Mouse (Mus musculus) adrenal gland, adult 8-10 months (tissue): ENCODE measurements around the gene Dennd1a. TPM values are rescaled to one million over a fixed set of nuclear protein-coding genes. Genes with fewer than 3 reads are reported as not detected.

Experiments used
- DNase-seq: peaks from one replicate; pipeline ENCODE4 v3.0.0; 2022
- total RNA-seq, 4 experiments: library from RNA; stranded (reverse); gene quantifications; 2 replicates each; pipeline ENCODE4 v1.2.4; 2022

Gene Dennd1a
- total RNA-seq, 4 experiments from 2014 or later = 27.9 to 41.0 (median 32.3) TPM

DNA sequence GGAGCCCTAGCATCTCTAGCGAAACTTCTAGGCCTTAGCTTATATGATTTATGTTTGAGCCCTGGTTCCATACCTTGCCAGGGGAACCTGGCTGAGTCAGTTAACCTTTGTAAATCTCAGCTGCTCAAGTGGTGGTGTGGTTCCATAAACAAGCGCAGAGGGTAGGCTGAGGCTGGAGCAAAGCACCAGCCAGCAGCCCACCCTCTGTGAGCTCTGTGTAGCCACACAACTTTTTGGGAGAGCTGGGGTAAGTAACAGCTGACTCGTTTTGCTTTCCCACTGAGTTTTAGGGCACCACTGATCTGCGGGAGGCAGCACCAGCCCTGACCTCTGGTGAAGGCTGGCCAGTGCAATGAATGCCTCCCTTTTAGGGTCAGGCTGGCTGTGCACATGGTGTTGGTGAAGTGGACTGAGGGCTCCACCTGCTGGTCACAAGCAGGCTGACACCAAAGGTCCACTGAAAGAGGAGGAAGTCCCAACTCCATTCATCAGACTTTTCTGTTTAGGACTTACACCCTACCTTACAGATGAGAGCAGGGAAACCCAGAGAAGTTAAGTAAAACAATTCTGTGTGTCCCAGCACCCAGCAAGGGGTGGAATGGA is 484.5 kb downstream of the Dennd1a start:
- peak; percentile 70 for DNase-seq

DNA sequence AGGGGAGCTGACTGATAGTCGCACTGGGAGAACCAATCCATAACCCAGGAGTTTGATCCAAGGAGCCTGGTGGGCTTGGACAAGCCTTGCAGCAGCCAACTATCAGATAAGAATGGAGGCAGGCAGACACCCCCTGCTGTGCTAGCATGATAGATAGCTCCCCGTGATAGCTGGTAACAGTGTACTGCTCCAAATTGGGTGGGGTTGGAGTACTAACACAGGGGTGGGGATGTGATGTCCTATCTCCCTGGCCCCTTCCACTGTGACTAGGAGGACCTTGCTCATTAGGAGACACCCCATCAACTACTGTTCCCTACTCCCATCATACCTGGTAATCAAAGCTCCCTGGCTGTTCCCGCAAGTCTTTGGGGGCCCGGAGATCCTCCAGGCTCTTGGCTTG is 485.5 kb downstream of the Dennd1a start:
- DNase-seq = no peak

DNA sequence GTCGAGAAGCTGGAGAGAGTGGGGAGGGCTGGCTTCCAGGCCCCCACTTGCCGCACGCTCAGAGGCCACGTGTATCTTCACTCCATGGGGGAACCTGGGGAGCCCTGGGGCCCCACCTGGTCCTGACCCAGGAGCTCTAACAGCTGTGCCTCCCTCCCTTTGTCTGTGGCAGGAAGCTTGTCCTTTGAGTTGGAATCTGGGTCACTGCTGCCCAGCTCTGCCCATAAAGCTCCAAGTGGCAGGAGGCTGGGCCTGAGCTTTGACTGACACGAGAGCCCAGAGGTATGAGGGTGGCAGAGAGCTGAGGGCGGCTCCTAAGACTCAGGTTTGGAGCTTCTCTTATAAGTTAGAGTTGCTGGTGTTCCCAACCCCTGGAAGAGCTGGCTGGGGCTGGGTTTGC is 488.1 kb downstream of the Dennd1a start:
- peak; percentile 32 for DNase-seq

DNA sequence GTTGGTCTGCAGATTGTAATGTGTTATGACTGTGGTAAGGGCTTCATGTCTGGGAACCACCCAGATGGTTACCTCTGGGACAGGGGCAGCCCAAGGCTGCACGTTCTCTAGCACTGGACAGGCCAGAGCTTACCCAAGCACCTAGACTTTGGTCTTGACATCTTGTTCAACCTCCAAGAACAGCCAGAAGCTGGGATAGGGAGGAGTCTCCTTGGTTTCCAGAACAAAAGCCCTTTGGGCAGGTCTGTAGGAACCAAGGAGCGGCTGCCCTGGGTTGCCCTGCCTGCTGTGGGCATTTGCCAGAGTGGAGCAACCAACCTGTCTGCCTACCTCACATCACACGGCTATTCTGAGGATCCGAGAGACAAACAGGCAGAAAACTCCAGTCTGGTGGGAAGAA is 490.1 kb downstream of the Dennd1a start:
- DNase-seq = no peak

DNA sequence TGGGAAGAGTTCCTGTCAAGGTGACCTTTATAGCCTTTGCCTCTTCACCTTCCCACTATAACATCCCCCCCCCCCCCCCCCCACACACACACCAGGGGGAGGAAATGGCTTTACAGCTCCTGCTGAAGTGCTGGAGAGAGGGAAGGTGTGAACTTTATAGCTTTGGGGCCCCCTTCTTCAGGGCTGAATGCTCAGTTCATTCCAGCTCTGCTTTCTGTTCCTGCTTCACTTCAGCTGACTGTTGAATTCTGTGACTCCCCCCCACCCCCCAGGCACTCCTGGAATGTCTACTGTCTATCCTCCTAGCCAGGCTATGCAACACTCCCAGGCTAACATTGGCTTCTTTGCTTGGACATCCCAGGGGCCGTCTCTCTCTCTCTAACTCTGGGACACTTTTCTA is 491.2 kb downstream of the Dennd1a start:
- no peak for DNase-seq

DNA sequence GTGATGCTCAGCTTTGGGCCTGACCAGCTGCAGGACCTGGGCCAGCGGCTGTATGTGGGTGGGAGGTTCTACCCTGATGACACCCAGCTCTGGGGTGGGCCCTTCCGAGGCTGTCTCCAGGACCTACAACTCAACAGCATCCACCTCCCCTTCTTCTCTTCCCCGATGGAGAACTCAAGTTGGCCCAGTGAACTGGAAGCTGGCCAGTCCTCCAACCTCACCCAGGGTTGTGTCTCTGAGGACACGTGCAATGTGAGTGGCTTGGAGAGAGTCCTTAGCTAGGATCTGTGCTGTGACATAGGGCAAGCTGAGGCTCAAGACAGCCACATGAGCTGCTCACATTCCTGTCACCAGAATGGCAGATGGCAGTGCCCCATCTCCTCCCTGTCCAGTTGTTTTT is 495.9 kb downstream of the Dennd1a start:
- no peak for DNase-seq

DNA sequence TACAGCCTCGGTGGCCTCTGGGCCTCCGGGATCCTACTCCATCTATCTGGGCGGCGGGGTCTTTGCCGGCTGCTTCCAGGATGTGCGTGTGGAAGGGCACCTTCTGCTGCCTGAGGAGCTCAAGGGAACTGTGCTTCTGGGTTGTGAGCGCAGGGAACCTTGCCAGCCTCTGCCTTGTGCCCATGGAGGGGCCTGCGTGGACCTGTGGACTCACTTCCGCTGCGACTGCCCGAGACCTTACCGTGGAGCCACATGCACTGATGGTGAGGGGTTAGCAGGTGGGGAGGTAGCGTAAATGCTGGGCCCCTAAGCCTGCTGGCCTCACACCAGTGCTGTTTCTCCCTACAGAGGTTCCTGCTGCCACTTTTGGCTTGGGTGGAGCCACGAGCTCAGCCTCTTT is 496.5 kb downstream of the Dennd1a start:
- DNase-seq = no peak

DNA sequence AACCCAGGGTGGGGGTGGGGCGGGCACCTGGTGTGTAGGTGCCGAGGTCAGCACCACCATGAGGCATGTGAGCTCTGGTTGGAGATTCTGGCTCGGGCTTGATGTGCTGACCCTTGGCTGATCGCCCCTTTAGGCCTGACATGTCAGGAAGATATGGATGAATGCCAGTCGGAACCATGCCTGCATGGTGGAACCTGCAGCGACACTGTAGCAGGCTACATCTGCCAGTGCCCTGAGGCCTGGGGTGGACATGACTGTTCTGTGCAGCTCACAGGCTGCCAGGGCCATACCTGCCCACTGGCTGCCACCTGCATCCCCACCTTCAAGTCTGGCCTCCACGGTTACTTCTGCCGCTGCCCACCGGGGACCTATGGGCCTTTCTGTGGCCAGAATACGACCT is 497.2 kb downstream of the Dennd1a start:
- DNase-seq = no peak

DNA sequence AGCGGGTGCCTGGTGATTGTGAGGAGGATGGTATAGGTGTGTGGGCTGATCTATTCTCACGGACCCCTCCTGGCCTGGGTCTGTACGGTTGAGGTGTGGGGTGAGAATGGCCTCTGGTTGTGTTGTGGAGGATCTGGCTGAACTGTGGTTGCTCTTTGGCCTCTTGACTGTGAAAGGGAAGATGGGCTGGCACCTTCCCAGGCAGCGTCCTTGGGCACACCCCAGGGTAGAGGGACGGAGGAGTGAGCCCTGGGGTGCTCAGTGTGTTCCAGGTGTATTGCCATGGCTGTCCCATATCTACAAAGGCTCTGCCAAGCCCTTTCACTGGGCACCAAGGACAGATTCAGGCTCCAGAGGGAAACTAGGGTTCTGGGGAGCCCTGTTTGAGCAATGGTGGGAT is 498.2 kb downstream of the Dennd1a start:
- no peak for DNase-seq

DNA sequence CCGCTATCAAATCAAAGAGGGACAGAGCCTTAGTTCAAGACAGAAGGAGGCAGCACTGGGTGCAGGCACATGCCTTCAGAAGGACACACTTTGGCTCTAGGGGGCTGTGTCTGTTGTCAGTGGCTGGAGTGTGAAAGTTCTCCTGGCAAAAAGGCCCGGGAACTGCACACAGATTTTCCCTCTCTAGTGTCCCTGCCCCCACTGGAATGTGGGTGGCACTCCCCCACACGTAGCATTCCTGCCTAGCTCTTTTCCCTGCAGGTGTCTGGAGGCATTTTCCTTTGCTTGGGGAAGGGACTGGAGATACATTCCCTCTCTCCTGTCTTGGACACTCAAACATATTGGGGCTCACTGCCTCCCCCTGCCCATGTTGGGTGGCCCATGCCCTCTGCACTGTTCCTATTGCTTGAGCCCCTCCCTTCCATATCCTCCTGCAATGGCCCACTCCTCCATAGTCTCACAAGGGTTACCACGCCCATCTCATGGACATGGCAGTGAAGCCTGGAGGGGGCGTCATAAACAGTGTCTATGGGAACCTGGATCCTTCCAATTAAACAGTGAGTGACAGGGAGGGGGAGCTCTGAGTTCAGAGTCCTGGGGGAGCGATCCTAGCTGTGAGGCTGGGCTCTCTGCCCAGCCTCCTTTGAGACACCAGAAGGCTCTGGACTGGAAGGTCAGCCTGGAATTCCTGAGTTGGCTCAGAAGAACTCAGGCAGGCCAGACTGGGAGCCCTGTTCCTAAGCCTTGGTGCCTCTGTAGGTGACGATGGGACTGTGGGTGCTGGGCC is 498.8 kb downstream of the Dennd1a start:
- no peak for DNase-seq

DNA sequence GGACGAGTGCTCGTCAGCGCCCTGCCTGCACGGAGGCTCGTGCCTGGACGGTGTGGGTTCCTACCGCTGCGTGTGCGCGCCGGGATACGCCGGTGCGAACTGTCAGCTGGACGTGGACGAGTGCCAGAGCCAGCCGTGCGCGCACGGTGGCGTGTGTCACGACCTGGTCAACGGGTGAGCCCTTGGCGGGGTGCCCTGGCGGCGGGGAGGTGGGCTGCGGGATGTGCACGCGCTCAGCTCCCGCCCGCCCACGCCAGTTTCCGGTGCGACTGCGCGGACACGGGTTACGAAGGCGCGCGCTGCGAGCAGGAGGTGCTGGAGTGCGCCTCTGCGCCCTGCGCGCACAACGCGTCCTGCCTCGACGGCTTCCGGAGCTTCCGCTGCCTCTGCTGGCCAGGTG is 500.7 kb downstream of the Dennd1a start:
- no peak for DNase-seq

DNA sequence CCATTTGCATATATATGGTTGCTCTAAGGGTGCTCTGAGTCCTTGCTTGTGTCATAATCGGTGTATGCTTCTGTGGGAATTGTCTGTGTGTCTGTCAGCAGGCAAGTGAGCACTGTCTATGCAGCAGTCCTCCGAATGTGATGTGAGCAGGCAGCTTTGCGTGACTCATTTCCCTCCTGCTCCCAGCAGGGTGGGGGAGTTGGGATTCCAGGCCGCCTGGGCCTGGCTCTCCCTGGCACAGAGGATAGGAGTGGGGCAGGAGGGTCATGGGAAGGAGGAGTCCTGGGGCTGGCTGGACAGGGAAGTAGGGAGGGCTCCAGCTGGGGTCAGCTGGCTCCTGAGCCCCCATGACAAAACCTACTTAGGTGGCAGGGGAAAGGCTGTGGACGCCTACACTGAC is 502.7 kb downstream of the Dennd1a start:
- no peak for DNase-seq

DNA sequence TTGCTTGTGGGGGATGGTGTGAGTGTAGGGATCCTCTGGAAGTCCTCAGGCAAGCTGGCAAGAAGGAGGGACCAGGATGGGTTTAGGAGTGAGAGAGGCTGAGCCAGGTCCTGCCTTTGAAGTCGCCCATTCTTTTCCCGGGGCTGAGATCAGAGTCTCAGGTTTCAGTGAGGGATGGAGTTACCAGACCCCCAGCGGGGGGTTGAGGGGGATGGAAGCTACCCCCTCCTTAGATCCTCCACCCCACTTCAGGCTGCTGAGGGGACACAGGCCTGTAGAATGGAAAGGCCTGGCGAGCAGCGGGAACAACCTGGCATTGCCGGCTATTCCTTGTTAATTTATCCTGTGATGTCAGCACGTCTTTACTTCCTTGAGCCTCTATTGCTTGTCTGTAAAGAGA is 505.2 kb downstream of the Dennd1a start:
- DNase-seq = no peak

DNA sequence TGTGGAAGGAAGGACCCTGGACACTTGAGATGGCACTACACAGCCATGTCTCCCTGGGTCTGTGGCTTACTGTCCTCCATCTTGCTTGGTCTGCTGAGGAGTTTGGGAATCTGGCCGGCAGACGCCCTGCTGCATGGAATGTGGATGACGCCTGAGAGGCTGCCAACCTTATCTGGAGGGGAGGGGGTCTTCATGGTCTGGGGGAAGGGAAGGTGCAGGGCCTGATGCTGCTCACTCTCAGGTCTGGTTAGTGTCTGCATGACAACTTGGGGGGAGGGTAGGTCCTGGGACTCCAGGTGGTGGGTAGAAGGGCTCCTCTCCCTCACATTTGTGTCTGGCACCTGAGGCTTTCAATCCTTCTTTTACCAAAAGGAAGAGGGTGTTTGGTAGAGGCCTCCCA is 505.8 kb downstream of the Dennd1a start:
- DNase-seq = no peak

DNA sequence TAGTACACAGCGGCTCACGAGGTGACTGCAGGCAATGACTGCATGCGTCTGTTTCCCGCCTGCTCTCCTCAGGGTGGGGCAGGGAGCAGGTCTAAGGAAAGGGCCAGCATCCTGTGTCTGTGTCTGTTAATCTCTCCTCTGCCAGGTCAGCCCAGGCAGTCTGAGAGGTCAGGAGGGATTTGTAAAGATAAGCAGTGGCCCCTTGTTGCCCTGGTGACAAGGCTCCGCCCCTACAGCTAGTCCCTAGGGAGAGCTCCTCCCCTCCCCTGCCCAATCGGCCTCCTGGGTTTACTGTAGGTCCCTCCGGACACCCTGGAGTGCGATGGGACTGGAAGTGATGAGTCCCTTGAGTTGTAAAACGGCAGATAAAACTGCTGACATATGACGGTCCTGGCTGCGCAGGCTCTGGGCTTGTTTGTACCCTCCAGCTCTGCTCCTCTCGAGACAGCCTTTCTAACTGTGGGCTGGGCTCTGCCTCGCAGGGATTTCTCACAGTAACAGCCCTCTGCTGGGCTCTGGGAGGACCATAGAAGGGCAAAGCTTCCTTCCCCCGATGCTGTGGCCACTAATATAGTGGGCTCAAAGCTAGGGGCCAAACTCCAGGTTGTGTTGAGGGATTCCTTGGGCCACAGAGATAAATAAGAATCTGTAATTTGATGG is 506.8 kb downstream of the Dennd1a start:
- peak; percentile 59 for DNase-seq

DNA sequence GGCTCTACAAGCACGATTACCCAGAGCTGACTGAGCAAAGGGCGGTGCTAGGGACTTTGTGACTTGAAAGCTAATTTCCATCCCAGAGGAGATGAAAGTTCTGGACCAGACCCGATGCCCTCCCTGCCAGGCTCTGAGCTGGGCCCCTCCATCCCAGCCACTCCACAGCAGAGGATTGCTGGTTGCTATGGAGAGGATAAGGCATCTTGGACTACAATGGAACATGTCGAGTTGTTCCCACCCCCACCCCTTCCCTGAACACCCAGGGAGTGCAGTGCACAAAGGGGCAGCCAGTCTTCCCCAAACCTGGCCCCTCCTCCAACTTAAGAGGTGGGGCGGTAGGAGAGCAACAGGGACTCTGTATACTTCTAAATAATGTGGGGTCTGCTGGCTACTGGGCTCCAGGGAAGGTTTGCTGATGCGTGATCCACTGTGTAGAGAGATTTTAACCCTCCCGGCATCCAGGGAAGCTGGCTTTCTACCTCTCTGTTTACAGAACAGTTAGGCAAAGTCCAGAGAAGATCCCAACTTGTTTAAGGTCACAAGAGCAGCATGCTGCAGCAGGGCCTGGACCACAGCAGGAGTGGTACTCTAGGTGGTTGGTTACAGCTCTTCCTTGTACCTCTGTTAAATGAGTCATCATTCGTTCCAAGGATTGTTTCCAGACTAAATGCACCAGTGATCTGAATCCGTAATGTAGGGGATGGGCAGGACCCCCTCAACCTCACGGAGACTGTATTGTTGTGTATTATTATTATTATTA is 509.1 kb downstream of the Dennd1a start:
- no peak for DNase-seq

DNA sequence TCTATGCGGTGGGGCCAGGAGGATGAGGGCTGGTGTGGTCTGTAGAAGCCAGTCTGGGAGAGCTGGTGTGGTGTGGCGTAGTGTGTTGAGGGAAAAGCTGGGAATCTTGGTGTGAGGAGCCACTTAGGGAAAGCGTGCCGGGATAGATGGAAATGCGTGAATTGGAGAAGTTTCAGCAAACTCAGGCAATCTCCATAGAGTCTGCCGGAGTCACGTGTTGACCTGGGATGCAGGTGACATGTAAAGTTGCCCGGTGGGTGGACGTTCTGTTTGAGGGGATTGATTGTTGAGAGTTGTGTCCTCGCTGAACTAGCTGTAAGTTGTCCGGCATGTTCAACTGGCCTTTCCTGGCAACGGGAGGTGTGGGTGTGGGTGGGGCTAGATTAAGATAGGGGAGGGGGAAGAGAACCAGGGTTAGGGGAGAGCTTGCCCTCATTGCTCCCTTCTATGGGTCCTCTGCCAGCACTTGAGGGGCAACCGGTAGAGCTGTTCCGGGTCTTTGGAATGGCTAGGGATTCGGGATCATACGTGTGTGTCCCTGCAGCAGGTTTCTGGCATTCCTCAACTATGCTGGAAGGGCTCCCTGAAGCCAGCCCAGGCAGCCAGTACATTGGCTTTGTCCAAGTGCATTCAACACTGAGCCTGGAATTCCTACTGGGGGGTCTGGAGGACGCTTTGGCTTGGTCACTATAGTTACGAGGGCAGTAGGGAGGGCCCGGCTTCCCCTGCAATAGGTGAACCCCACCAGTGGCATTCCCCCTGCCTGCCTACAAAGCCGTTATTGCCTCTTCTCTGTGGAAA is 510.4 kb downstream of the Dennd1a start:
- DNase-seq = no peak

DNA sequence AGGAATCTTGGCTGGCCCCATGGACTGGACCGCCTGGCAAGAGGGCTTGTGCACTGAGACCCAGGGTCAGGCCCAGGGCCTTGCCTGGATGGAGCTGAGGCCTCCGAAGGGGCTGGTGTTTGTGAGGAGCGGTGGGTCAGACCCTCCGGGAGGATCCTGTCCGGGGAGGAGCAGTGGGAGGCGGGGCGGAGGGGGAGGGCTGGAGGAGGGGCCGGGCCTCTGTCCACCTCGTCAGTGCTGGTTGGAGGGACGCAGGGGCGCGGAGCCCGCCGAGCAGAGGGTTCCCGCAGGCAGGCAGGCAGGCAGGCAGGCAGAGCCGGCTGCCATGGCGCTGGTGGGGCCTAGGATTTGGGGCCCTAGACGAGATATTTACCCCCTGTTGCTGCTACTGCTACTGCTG is 511.2 kb downstream of the Dennd1a start, which contains the start of gene Crb2:
Gene Crb2, plus strand, starts transcription at position 234 of the 400 bp plus-strand sequence.
- DNase-seq = no peak

DNA sequence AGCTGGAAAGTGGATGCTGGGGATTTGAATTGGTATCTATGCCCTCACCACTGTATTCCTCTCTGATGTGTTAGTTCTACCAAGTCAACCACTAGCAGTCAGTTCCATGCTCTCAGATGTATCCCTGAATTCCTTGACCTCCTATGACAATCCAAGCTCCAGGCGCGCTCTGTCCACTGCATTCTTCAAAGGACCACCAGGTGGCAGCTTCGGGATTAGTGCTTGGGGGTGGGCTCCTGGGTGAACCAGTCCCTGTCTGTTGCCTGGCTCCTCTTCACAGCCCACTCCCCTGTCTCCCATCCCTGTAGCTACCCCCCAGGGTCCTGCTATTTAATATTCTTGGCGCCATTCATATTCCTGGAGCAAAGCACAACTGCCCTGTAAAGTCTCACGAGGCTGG is 512.6 kb downstream of the Dennd1a start:
- no peak for DNase-seq

DNA sequence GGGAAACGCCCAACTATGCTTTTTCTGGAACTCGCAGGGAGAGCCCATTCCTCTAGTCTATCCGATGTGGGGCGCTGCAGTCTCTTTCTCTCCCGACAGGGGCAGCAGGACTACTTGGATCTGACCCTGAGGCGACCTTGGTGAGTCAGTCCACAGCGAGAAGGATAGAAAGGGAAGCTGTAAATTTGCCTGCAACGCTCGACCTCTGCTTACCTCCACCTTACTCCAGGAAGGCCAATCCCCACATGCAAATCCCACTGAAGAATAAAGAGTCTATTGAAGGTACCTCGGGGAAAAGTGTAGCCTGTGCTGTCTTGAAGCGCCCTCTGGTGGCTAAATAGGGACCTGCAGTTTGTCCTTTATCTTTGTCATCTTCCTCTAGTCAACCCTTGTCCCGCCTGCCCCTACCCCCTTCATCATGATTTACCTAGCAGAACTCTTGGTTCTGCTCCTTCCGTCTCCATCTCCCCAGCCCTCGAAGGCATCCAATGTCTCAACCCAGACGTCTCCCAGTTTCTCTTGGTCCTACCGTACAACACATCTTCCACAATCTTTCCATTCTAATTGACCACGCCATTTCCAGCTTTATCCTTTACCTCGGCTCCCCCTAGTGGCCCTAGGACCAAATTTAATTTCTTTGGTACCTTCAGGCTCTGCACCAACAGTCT is 515.4 kb downstream of the Dennd1a start:
- DNase-seq = peak; percentile 75

DNA sequence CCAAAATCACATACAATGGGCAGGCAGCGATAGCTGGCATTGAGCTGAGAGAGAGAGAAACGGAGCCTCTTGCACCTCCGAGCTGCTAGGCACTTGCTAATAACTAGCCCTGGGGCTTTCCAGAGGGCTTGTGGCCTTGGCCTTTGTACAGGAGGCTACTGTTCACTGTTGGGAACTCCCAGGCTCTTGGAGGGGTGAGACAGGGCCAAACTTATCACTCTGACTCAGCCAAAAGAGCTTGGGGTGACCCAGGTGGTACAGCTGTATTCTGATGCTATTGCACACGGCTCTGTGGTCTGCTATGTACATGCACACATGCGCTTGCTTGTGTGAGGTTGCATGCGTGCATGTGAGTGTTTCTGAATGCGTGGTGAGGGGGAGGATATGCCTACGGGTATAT is 517.4 kb downstream of the Dennd1a start:
- no peak for DNase-seq

DNA sequence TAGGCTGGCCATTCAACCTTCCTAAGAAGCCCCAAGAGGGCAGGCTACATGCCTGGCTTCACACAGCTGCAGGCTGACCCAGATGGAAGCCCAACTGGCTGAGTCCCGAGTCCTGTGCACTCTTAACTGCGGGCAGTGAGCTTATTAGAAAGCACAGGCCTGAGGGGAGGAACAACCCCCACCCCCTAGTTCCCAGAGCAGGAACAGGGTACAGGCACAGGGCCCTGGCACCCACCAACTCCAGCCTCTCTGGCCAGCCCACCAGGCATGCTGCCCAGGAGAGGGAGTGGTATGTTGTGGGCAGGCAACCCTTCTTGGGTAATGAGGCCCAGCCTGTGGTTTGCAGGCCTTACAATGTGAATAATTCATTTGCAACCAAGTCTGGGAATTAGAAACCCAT is 518.3 kb downstream of the Dennd1a start:
- DNase-seq = no peak
